Mouse (Mus musculus): ENCODE measurements at regions not wholly inside any gene's neighbourhood (a gene's known extent, or its start where the extent isn't known, plus 50 kb on each side); places are given as distances from the start of the nearest gene placed in this dataset.

GRCm38 (mm10) chr8:25331161-25331776 is 507.1 kb upstream of the Adam5 start:
- no peak for DNase-seq

- no peak for DNase-seq
Measured at GRCm38 (mm10) chr8:25329791-25330190, 505.6 kb upstream of the Adam5 start.

DNA sequence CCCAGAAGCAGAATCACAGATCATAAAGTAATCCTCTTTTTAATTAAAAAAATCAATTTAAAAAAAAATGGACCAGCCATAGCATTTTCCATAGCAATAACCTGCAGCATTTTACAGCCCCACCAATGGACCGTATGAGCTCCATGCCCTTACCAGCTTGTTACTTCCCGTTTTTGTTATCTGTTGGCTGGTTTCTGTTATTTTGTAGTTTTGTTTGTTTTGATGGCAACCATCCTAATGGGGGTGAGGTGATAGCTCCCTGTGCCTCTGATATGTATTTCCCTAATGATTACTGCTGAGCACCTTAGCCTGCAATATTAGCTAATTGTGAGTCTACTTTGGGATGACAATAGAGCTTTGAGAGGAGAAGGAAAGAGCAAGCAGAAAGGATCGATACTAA is 504.1 kb upstream of the Adam5 start:
- DNase-seq = no peak

DNA sequence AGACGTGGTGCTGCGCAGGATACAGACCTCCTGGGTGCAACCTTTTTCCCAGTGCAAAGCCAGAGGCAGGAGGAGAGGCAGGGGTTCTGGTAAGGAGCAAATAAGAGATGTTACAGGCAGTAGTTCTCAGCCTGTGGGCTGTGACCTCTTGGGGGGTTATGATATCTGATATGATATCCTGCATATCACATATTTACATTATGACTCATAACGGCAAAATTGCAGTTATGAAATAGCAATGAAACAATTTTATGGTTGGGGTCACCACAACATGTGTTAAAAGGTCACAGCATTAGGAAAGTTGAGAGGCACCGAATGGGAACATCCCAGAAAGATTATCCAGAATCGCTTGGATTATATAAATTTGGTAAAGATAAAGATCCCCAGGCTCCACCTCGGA is 502.8 kb upstream of the Adam5 start:
- no peak for DNase-seq

- DNase-seq = peak; percentile 39
Measured at GRCm38 (mm10) chr8:25326257-25326656, 502.1 kb upstream of the Adam5 start.

DNA sequence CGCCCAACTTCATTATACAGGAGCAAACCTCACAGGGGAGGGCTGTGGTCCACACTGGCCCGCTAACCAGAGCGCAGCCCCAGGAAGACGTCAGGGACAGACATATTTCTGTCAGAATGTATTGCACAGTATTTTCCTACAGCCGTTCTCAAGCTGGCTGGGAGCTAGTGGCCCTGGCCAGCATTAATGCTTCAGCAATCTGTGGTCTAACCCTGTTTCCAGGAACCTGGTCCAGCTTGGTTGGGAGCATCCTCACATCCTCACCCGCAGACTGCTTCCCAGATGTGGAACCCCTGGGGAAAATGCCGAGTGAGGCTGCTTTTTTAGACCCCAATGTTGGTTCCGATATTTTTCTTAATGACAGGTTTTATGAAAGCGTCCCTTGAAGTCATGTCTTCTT is 500.6 kb upstream of the Adam5 start:
- no peak for DNase-seq

- no peak for DNase-seq
Measured at GRCm38 (mm10) chr8:25323643-25324420, 499.7 kb upstream of the Adam5 start.

DNA sequence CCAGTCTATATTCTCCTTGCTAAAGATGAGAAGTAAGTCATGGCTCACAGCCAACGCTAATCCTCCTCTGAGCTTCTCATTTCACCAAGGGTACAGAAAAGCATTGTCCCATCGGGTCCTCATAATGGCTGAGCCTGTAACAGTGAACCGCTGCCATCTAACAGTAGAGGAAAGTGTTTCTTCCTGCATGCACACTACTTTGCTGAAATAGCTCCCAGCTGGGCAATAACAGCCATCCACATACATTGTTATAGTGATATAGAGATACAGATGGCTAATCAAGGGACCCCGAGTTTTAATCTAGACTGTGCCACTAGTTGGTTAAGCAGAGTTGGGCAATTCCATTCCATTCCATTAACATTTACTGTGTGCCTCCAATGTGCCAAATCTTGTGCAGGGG is 492.2 kb upstream of the Adam5 start:
- no peak for DNase-seq

DNA sequence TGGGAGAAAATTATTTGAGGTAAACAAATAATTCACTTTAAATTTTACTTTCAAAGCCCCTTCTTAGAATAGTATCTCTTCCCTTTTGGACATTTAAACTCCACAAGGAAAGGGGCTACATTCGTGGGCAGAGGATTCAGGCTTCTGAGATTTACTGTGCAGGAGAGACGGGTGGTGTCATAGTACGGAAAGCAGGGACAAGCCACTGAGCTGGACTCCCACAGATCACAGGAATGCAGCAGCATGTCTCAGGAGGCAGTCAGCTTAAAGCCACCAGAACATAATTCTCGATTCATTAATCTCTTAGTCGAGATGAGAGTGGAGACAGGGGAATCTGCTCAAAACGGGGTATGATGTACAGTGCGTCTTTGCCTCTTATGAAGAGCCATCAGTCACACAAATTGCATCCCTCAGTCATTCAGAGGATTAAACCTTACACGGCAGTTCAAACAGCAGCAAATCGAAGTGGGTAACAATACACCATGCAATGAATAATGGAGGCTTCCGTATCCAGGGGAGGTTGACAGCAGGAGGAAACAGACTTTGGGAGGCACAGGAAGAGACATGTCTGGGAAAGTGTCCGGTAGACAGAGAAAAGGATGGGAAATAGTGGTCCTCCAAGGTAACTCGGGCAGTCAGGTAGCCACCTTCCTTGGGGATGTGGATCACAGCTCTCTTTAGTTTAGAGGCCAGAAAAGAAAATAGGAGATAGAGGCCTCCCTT is 487.8 kb upstream of the Adam5 start:
- no peak for DNase-seq

DNA sequence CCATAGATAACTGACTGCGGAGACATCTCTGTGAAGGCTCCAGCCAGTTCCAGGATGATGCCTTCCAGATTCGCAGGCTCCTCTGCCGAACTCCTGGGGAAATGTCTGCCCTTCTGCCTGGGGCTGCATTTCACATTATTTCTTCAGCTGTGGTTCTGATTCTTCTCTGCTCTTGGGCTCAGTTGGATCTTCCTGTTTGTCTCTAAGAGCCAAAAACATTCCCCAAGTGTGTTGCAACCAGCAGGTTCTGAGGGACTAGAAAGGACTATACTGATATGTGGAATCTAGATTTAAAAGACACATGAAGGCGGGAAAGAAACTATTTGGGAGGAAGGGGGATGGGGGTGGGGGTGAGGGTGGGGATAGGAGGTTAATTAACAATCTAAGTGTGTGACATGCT is 483.8 kb upstream of the Adam5 start:
- no peak for DNase-seq

GRCm38 (mm10) chr8:25307511-25307910 is 483.3 kb upstream of the Adam5 start:
- no peak for DNase-seq

- DNase-seq = no peak
Measured at GRCm38 (mm10) chr8:25306769-25307491, 482.8 kb upstream of the Adam5 start.

Measured in cerebellum, adult 11 months (tissue).